Mouse (Mus musculus): ENCODE results near the gene Kcnh1. TPM values are rescaled to one million over a fixed set of nuclear protein-coding genes. Genes with fewer than 3 reads are reported as not detected.
A peak's percentile ranks its signal among the peaks of the same experiment; 100 is the strongest.

The Kcnh1 gene
- total and polyA plus RNA-seq, 3 experiments, result not detected

- no peaks in the 10 kb centered on the region for H3K36me3 ChIP-seq (replicated peaks in 1 of 2; ENCODE audit: control insufficient read depth in 1 of 2, insufficient read depth in 1 of 2, low read length in 1 of 2)
- H3K79me2 ChIP-seq (replicated peaks; ENCODE audit: control insufficient read depth, extremely low read depth, insufficient read depth, poor library complexity, severe bottlenecking), result no peaks in the 10 kb centered on the region
- dilution Hi-C loops (cut with MboI; ENCODE audit: extremely low pct_ligation_motif_present, extremely low pct_unique_long_range_greater_than_20kb, low sequenced_read_pairs) (no loop called here), in situ Hi-C loops (cut with MboI; ENCODE audit: low pct_ligation_motif_present, low pct_unique_long_range_greater_than_20kb, low sequenced_read_pairs) (no loop called here)
- H3K4me1 ChIP-seq (ENCODE audit: control insufficient read depth in 1 of 2, insufficient read depth in 2 of 2), result no peaks in the 10 kb centered on the region
- H3K4me2 ChIP-seq (ENCODE audit: insufficient read depth, low read depth, poor library complexity, severe bottlenecking), result no peak overlapping the region
- peaks cover 62% of the 10 kb centered on the region for H3K27me3 ChIP-seq (replicated peaks)
- H3K9ac ChIP-seq (ENCODE audit: insufficient read depth, low read depth), result no peak overlapping the region
- no peak overlapping the region for H3K27ac ChIP-seq (ENCODE audit: insufficient read depth, low read depth)
- DNase-seq (ENCODE audit: extremely low read depth), result no peak
- TF ChIP-seq MAFK (IDR thresholded peaks at IDR 0.05; ENCODE audit: insufficient replicate concordance, low read length), result peak; percentile 80
- no peak for TF ChIP-seq ZC3H11A (IDR thresholded peaks at IDR 0.05; ENCODE audit: low read depth, low read length)
- no peak for TF ChIP-seq CHD2 (IDR thresholded peaks at IDR 0.05; ENCODE audit: low read length)
- TF ChIP-seq KAT2A (IDR thresholded peaks at IDR 0.05; ENCODE audit: insufficient replicate concordance, low read length), result no peak
- no peak overlapping the region for H3K4me3 ChIP-seq (replicated peaks in 1 of 3; ENCODE audit: low read depth in 2 of 3, low read length in 2 of 3, poor library complexity in 1 of 3)
- no peaks in the 10 kb centered on the region for H3K9me3 ChIP-seq (replicated peaks; ENCODE audit: low read length)
These were observed 113.0 kb downstream of the Kcnh1 start for GRCm38 (mm10) chr1:192303615-192304014.

- dilution Hi-C loops (cut with MboI; ENCODE audit: extremely low pct_ligation_motif_present, extremely low pct_unique_long_range_greater_than_20kb, low sequenced_read_pairs) (no loop called here), in situ Hi-C loops (cut with MboI; ENCODE audit: low pct_ligation_motif_present, low pct_unique_long_range_greater_than_20kb, low sequenced_read_pairs) (no loop called here)
- peaks cover 48% of the 10 kb centered on the region for H3K27me3 ChIP-seq (replicated peaks)
- H3K4me2 ChIP-seq (ENCODE audit: insufficient read depth, low read depth, poor library complexity, severe bottlenecking), result no peak overlapping the region
- H3K79me2 ChIP-seq (replicated peaks; ENCODE audit: control insufficient read depth, extremely low read depth, insufficient read depth, poor library complexity, severe bottlenecking), result no peaks in the 10 kb centered on the region
- H3K4me1 ChIP-seq (ENCODE audit: control insufficient read depth in 1 of 2, insufficient read depth in 2 of 2), result no peaks in the 10 kb centered on the region
- no peak overlapping the region for H3K4me3 ChIP-seq (replicated peaks in 1 of 3; ENCODE audit: low read depth in 2 of 3, low read length in 2 of 3, poor library complexity in 1 of 3)
- H3K36me3 ChIP-seq (replicated peaks in 1 of 2; ENCODE audit: control insufficient read depth in 1 of 2, insufficient read depth in 1 of 2, low read length in 1 of 2), result no peaks in the 10 kb centered on the region
- no peak overlapping the region for H3K9ac ChIP-seq (ENCODE audit: insufficient read depth, low read depth)
- H3K9me3 ChIP-seq (replicated peaks; ENCODE audit: low read length), result no peaks in the 10 kb centered on the region
- DNase-seq (ENCODE audit: extremely low read depth), result no peak
- TF ChIP-seq JUND (conservative IDR thresholded peaks at IDR 0.05; ENCODE audit: low read depth, low read length), result no peak
- no peak for TF ChIP-seq MAX (IDR thresholded peaks at IDR 0.05; ENCODE audit: low read length)
- no peak for TF ChIP-seq IRF4 (IDR thresholded peaks at IDR 0.05; ENCODE audit: low read depth, low read length)
- H3K27ac ChIP-seq (ENCODE audit: insufficient read depth, low read depth), result no peak overlapping the region
These were observed 114.6 kb downstream of the Kcnh1 start for GRCm38 (mm10) chr1:192305155-192305554.

GRCm38 (mm10) chr1:192307055-192307454 is 116.5 kb downstream of the Kcnh1 start:
- DNase-seq (ENCODE audit: extremely low read depth), result no peak
- in situ Hi-C loops (cut with MboI; ENCODE audit: low pct_ligation_motif_present, low pct_unique_long_range_greater_than_20kb, low sequenced_read_pairs), result no loop called here
- H3K4me1 ChIP-seq (ENCODE audit: control insufficient read depth in 1 of 2, insufficient read depth in 2 of 2), result no peaks in the 10 kb centered on the region
- no peaks in the 10 kb centered on the region for H3K9me3 ChIP-seq (replicated peaks; ENCODE audit: low read length)
- H3K4me3 ChIP-seq (replicated peaks in 1 of 3; ENCODE audit: low read depth in 2 of 3, low read length in 2 of 3, poor library complexity in 1 of 3), result no peak overlapping the region
- H3K36me3 ChIP-seq (replicated peaks in 1 of 2; ENCODE audit: control insufficient read depth in 1 of 2, insufficient read depth in 1 of 2, low read length in 1 of 2), result no peaks in the 10 kb centered on the region
- H3K4me2 ChIP-seq (ENCODE audit: insufficient read depth, low read depth, poor library complexity, severe bottlenecking), result no peak overlapping the region
- dilution Hi-C loops (cut with MboI; ENCODE audit: extremely low pct_ligation_motif_present, extremely low pct_unique_long_range_greater_than_20kb, low sequenced_read_pairs), result no loop called here
- TF ChIP-seq ETS1 (conservative IDR thresholded peaks at IDR 0.05; ENCODE audit: low read depth, low read length) (no peak), JUN (IDR thresholded peaks at IDR 0.05; ENCODE audit: insufficient read depth, low read depth, low read length) (no peak), ZNF384 (IDR thresholded peaks at IDR 0.05; ENCODE audit: low read depth, low read length) (no peak), NELFE (IDR thresholded peaks at IDR 0.05; ENCODE audit: low read depth, low read length) (no peak), MAX (IDR thresholded peaks at IDR 0.05; ENCODE audit: low read length) (no peak), MYC (IDR thresholded peaks at IDR 0.05; ENCODE audit: low read depth, low read length) (no peak), GABPA (IDR thresholded peaks at IDR 0.05; ENCODE audit: insufficient replicate concordance, low read depth, low read length) (no peak)
- H3K79me2 ChIP-seq (replicated peaks; ENCODE audit: control insufficient read depth, extremely low read depth, insufficient read depth, poor library complexity, severe bottlenecking), result no peaks in the 10 kb centered on the region
- H3K27ac ChIP-seq (ENCODE audit: insufficient read depth, low read depth), result no peak overlapping the region
- no peak overlapping the region for H3K9ac ChIP-seq (ENCODE audit: insufficient read depth, low read depth)
- peaks cover 38% of the 10 kb centered on the region for H3K27me3 ChIP-seq (replicated peaks)

All from CH12.LX (cell line).